Mouse (Mus musculus) gastrocnemius, adult 8-10 months (tissue): ENCODE results near the gene Arhgap18. TPM values are rescaled to one million over a fixed set of nuclear protein-coding genes. Genes with fewer than 3 reads are reported as not detected.
"Not testable (repeated sequence)": the region's sequence is repeated elsewhere in the genome, so short reads cannot be mapped to it uniquely, and the experiment has no call there.

Source experiments
- DNase-seq, 2 experiments: peaks; one replicate each; pipeline ENCODE4 v3.0.0; 2022; ENCODE audit warnings: low spot score in 2 of 2
- total RNA-seq, 4 experiments: library from RNA; stranded (reverse); gene quantifications; 2 replicates each; pipeline ENCODE4 v1.2.4; 2022

The Arhgap18 gene
- total RNA-seq, 4 experiments from 2014 or later = 2.6 to 4.2 (median 3.3) TPM

GRCm38 (mm10) chr10:26895726-26896125 is 142.5 kb downstream of the Arhgap18 start:
- DNase-seq = no peak

- DNase-seq = no peak
Measured at GRCm38 (mm10) chr10:26900426-26900825, 147.2 kb downstream of the Arhgap18 start.

- DNase-seq = no peak
Measured at GRCm38 (mm10) chr10:26903781-26904180, 150.6 kb downstream of the Arhgap18 start.

- no peak for DNase-seq
Measured at GRCm38 (mm10) chr10:26911176-26911575, 158.0 kb downstream of the Arhgap18 start.

- DNase-seq = no peak
Measured at GRCm38 (mm10) chr10:26912112-26912797, 159.0 kb downstream of the Arhgap18 start.

GRCm38 (mm10) chr10:26912807-26913206 is 159.6 kb downstream of the Arhgap18 start:
- DNase-seq = no peak

- no peak for DNase-seq
Measured at GRCm38 (mm10) chr10:26919307-26919977, 166.2 kb downstream of the Arhgap18 start.

GRCm38 (mm10) chr10:26920383-26920979 is 167.3 kb downstream of the Arhgap18 start:
- no peak for DNase-seq

GRCm38 (mm10) chr10:26936056-26936455 is 182.8 kb downstream of the Arhgap18 start:
- not testable (repeated sequence) for DNase-seq

GRCm38 (mm10) chr10:26938464-26938863 is 185.2 kb downstream of the Arhgap18 start:
- not testable (repeated sequence) for DNase-seq

- DNase-seq = no peak
Measured at GRCm38 (mm10) chr10:26939549-26939948, 186.3 kb downstream of the Arhgap18 start.

GRCm38 (mm10) chr10:26948331-26948730 is 195.1 kb downstream of the Arhgap18 start:
- DNase-seq = no peak

GRCm38 (mm10) chr10:26949667-26950066 is 196.4 kb downstream of the Arhgap18 start:
- no peak for DNase-seq

- no peak for DNase-seq
Measured at GRCm38 (mm10) chr10:26950448-26950847, 197.2 kb downstream of the Arhgap18 start.

GRCm38 (mm10) chr10:26958513-26958912 is 205.3 kb downstream of the Arhgap18 start:
- DNase-seq = no peak
